Mouse (Mus musculus) liver, embryonic 11.5 days (tissue): ENCODE data around the gene Mthfsd. TPM values are rescaled to one million over a fixed set of nuclear protein-coding genes. Genes with fewer than 3 reads are reported as not detected.

Experiments
- ATAC-seq: fragments of 200-750 bp; cut with Nextera tagmentation; replicated peaks from 2 replicates; pipeline ENCODE4 v1.8.0; 2017; ENCODE audit warnings: moderate number of reproducible peaks, mild to moderate bottlenecking, moderate TSS enrichment, moderate library complexity; ENCODE audit not compliant: low FRiP score
- DNase-seq: peaks from one replicate; pipeline ENCODE4 v3.0.0-alpha.2; 2017; ENCODE audit warnings: low spot score
- H3K27ac ChIP-seq: fragments of 300-500 bp; sonication (generic); 2 replicates; pipeline ENCODE4 v1.5.1; 2014; ENCODE audit warnings: mild to moderate bottlenecking, low read depth, low read length, control low read depth
- H3K27me3 ChIP-seq: fragments of 300-500 bp; sonication (generic); replicated peaks from 2 replicates; pipeline ENCODE4 v1.6.1; 2014; ENCODE audit warnings: low read length, mixed read lengths; ENCODE audit not compliant: control insufficient read depth, insufficient read depth
- H3K36me3 ChIP-seq: fragments of 300-500 bp; sonication (generic); 2 replicates; pipeline ENCODE4 v1.6.1; 2014; ENCODE audit warnings: mild to moderate bottlenecking, low read length, moderate library complexity, mixed read lengths; ENCODE audit not compliant: control insufficient read depth, insufficient read depth
- H3K4me1 ChIP-seq: fragments of 300-500 bp; sonication (generic); replicated peaks from 2 replicates; pipeline ENCODE4 v1.6.1; 2014; ENCODE audit warnings: low read length, mixed read lengths; ENCODE audit not compliant: control insufficient read depth, insufficient read depth
- H3K4me2 ChIP-seq: fragments of 300-500 bp; sonication (generic); 2 replicates; pipeline ENCODE4 v1.6.1; 2014; ENCODE audit warnings: mild to moderate bottlenecking, control low read depth, moderate library complexity
- H3K4me3 ChIP-seq: fragments of 300-500 bp; sonication (generic); 2 replicates; pipeline ENCODE4 v1.5.1; 2014; ENCODE audit warnings: low read depth, low read length, control low read depth
- H3K9ac ChIP-seq: fragments of 300-500 bp; sonication (generic); 2 replicates; pipeline ENCODE4 v1.6.1; 2014; ENCODE audit warnings: low read depth, low read length, control low read depth
- H3K9me3 ChIP-seq: fragments of 300-500 bp; sonication (generic); 2 replicates; pipeline ENCODE4 v1.6.1; 2016; ENCODE audit warnings: low read length, inconsistent platforms, mixed read lengths; ENCODE audit not compliant: control insufficient read depth
- WGBS: fragments of 180-500 bp; shearing (Covaris S2); extraction: QIAGEN DNeasy Blood & Tissue Kit; methylation state at CpG from one replicate; pipeline ENCODE4 v1.1.7; 2014; 5-methylcytosine and 5-hydroxymethylcytosine counted together
- polyA plus RNA-seq: library from polyadenylated mRNA; unstranded; fragments of >200 nt; fragmentation: Nextera tagmentation; extraction: Ambion mirVana; gene quantifications from 2 replicates; pipeline ENCODE4 v1.2.1, GENCODE M21; 2014

Gene Mthfsd
- polyA plus RNA-seq, 1 experiment from 2014 or later, result 48.1 TPM

- Histone ChIP-seq H3K4me3 (no peak overlapping the region), H3K4me1 (peaks cover 4% of the 10 kb centered on the region; the same call in 1 of the 2 replicates), H3K27me3 (peaks cover 47% of the 10 kb centered on the region), H3K36me3 (no peaks in the 10 kb centered on the region), H3K9ac (no peak overlapping the region), H3K4me2 (no peak overlapping the region), H3K9me3 (peaks cover 10% of the 10 kb centered on the region; the same call in 1 of the 2 replicates), H3K27ac (no peak overlapping the region)
- WGBS, result 72% methylated on average over 5 of the region's 5 CpGs
- ATAC-seq (no peak), DNase-seq (no peak)
These were observed 24.8 kb upstream of the Mthfsd start for GRCm38 (mm10) chr8:121132961-121133513.

- no peak overlapping the region for H3K27ac ChIP-seq
- WGBS, result 36% methylated on average over 5 of the region's 5 CpGs
- H3K4me1 ChIP-seq, result peaks cover 7% of the 10 kb centered on the region; the same call in 1 of the 2 replicates
- DNase-seq (no peak), ATAC-seq (no peak)
- H3K9ac ChIP-seq, result no peak overlapping the region
- no peaks in the 10 kb centered on the region for H3K36me3 ChIP-seq
- H3K9me3 ChIP-seq, result no peaks in the 10 kb centered on the region
- no peak overlapping the region for H3K4me2 ChIP-seq
- H3K27me3 ChIP-seq, result peaks cover 72% of the 10 kb centered on the region
- no peak overlapping the region for H3K4me3 ChIP-seq
These were observed 22.3 kb upstream of the Mthfsd start for GRCm38 (mm10) chr8:121130522-121130921.

- Histone ChIP-seq H3K27me3 (peaks cover 79% of the 10 kb centered on the region), H3K27ac (no peak overlapping the region), H3K9ac (no peak overlapping the region), H3K36me3 (no peaks in the 10 kb centered on the region), H3K4me3 (no peak overlapping the region), H3K4me1 (peaks cover 7% of the 10 kb centered on the region), H3K9me3 (no peaks in the 10 kb centered on the region), H3K4me2 (no peak overlapping the region)
- no peak for DNase-seq
- WGBS, result 13% methylated on average over 16 of the region's 16 CpGs
- no peak for ATAC-seq
These were observed 21.2 kb upstream of the Mthfsd start for GRCm38 (mm10) chr8:121129265-121129940.

GRCm38 (mm10) chr8:121128531-121129264 lies 20.5 kb upstream of the Mthfsd start:
- DNase-seq, result no peak
- peak overlapping the region; percentile 53 for H3K4me2 ChIP-seq

GRCm38 (mm10) chr8:121127756-121128375 lies 19.7 kb upstream of the Mthfsd start, which contains the start of gene Foxl1:
Gene Foxl1 (plus strand): TSS chr8:121127940.
- H3K36me3 ChIP-seq, result no peaks in the 10 kb centered on the region
- peaks cover 92% of the 10 kb centered on the region for H3K27me3 ChIP-seq
- no peak for ATAC-seq
- H3K27ac ChIP-seq, result no peak within 1 kb of the TSS
- peak within 1 kb of the TSS; percentile 53 for H3K4me2 ChIP-seq
- no peak for DNase-seq
- peaks cover 7% of the 10 kb centered on the region for H3K4me1 ChIP-seq
- H3K4me3 ChIP-seq, result peak within 1 kb of the TSS; percentile 17
- H3K9me3 ChIP-seq, result no peaks in the 10 kb centered on the region
- H3K9ac ChIP-seq, result no peak within 1 kb of the TSS
- WGBS, result 1% methylated on average over 43 of the region's 43 CpGs

More at GRCm38 (mm10) chr8:121128531-121129264, 20.5 kb upstream of the Mthfsd start:
- Histone ChIP-seq H3K4me1 (peaks cover 7% of the 10 kb centered on the region), H3K9me3 (no peaks in the 10 kb centered on the region), H3K9ac (no peak overlapping the region), H3K27ac (no peak overlapping the region), H3K27me3 (peaks cover 83% of the 10 kb centered on the region), H3K4me3 (peak overlapping the region; percentile 17), H3K36me3 (no peaks in the 10 kb centered on the region)
- ATAC-seq, result no peak
- WGBS, result 4% methylated on average over 55 of the region's 55 CpGs

GRCm38 (mm10) chr8:121127291-121127701 lies 19.1 kb upstream of the Mthfsd start:
- no peak overlapping the region for H3K27ac ChIP-seq
- H3K36me3 ChIP-seq, result no peaks in the 10 kb centered on the region
- WGBS, result 5% methylated on average over 11 of the region's 11 CpGs
- ATAC-seq, result no peak
- peaks cover 95% of the 10 kb centered on the region for H3K27me3 ChIP-seq
- H3K4me3 ChIP-seq, result no peak overlapping the region
- peaks cover 7% of the 10 kb centered on the region for H3K4me1 ChIP-seq
- H3K9me3 ChIP-seq, result no peaks in the 10 kb centered on the region
- no peak overlapping the region for H3K4me2 ChIP-seq
- no peak overlapping the region for H3K9ac ChIP-seq
- DNase-seq, result no peak

GRCm38 (mm10) chr8:121126694-121127093 lies 18.5 kb upstream of the Mthfsd start:
- no peak overlapping the region for H3K27ac ChIP-seq
- H3K9ac ChIP-seq, result no peak overlapping the region
- ATAC-seq (no peak), DNase-seq (no peak)
- WGBS, result 9% methylated on average over 6 of the region's 6 CpGs
- no peaks in the 10 kb centered on the region for H3K9me3 ChIP-seq
- H3K4me2 ChIP-seq, result no peak overlapping the region
- H3K4me1 ChIP-seq, result peaks cover 7% of the 10 kb centered on the region
- no peaks in the 10 kb centered on the region; the same call in 1 of the 2 replicates for H3K36me3 ChIP-seq
- H3K27me3 ChIP-seq, result peaks cover 95% of the 10 kb centered on the region
- H3K4me3 ChIP-seq, result no peak overlapping the region

GRCm38 (mm10) chr8:121126191-121126590 lies 18.0 kb upstream of the Mthfsd start:
- 9% methylated on average over 6 of the region's 6 CpGs for WGBS
- Histone ChIP-seq H3K4me3 (peak overlapping the region; percentile 32), H3K9me3 (no peaks in the 10 kb centered on the region), H3K27ac (no peak overlapping the region), H3K27me3 (peaks cover 98% of the 10 kb centered on the region), H3K4me1 (peaks cover 7% of the 10 kb centered on the region), H3K36me3 (no peaks in the 10 kb centered on the region; the same call in 1 of the 2 replicates), H3K4me2 (peak overlapping the region; percentile 55), H3K9ac (no peak overlapping the region)
- DNase-seq (no peak), ATAC-seq (no peak)
